8 mouse cellular contexts compared by ENCODE assay signal in the genomic region with DNA sequence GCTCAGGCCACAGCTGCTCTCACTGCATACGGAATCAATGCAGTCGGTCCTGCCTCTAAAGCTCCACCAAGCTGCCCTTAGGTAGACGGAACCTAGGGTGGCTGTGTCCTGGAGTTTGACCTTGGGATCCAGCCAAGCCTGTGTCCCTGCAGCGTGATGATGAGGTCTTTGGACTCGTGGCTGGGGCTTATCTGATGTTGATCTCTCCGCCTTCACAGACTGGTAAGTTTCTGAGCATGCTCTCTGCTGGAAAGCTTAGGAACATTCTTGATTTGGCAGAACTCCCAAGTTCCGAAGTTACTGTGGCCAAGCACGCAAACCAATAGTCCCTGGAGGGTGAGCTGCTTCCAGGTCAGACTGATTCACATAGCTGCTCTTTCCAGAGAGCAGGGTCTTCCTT. TPM values are rescaled to one million over a fixed set of nuclear protein-coding genes. Genes with fewer than 3 reads are reported as not detected.
DNase-seq lines count a peak whose midpoint lies in the region; ATAC-seq lines count a peak whose summit lies in the region.

No protein-coding gene starts in this region.

- intact Hi-C loops in gastrocnemius, postnatal 14 days (cut with DNase I; ENCODE audit: low total_unique reads) = no loop called here

- DNase-seq in frontal cortex, postnatal 36 days (ENCODE audit: low spot score in 2 of 2) = peak; percentile 19 to 22
- no peak for DNase-seq in frontal cortex, postnatal 14 days (ENCODE audit: low spot score in 2 of 2)
- peak; percentile 58 for DNase-seq in gastrocnemius, postnatal 14 days
- peak; percentile 98 for DNase-seq in kidney, adult 9 months
- DNase-seq in lung, postnatal 14 days = peak; percentile 68
- DNase-seq in neural tube, embryonic 10.5 days (ENCODE audit: extremely low spot score, low spot score) = no peak
- no peak for DNase-seq in thymus, postnatal 25 days

- no peak for ATAC-seq in monocyte, adult 5-6 weeks (replicated peaks; ENCODE audit: insufficient number of reproducible peaks, low FRiP score, low TSS enrichment, poor library complexity, severe bottlenecking)

RNA-seq across cellular contexts. Expression of gene Per2, which starts 13.1 kb away (rescaled TPM):
- total RNA-seq in gastrocnemius, postnatal 14 days (2021) = 1 to 10 TPM; 2.9 to 9.2 TPM
- total RNA-seq in monocyte, adult 5-6 weeks (2017) = 2.8 to 12.0 TPM (median 3.1 TPM) in 3 replicates

RNA-seq across cellular contexts. Expression of gene Hes6, which starts 32.2 kb away (rescaled TPM):
- 10 to 100 TPM; 13.6 to 15.2 TPM for total RNA-seq in gastrocnemius, postnatal 14 days (2021)
- 11.5 to 23.5 TPM (median 13.5 TPM) in 3 replicates for total RNA-seq in monocyte, adult 5-6 weeks (2017)

RNA-seq across cellular contexts. Expression of gene Ilkap, which starts 47.4 kb away (rescaled TPM):
- 10 to 100 TPM; 32.1 to 33.4 TPM for total RNA-seq in gastrocnemius, postnatal 14 days (2021)
- total RNA-seq in monocyte, adult 5-6 weeks (2017) = 133 to 179 TPM (median 136 TPM) in 3 replicates

RNA-seq across cellular contexts. Expression of gene Traf3ip1, which starts 48.4 kb away (rescaled TPM):
- total RNA-seq in gastrocnemius, postnatal 14 days (2021) = 1 to 10 TPM; 3.2 to 3.3 TPM
- total RNA-seq in monocyte, adult 5-6 weeks (2017) = 4.4 to 6.2 TPM (median 5.6 TPM) in 3 replicates

Comparison
In these comparisons a context has a peak if more than half of its experiments do, and no peak if none do; other contexts are left out.
1. DNase-seq: peak in frontal cortex, postnatal 36 days (2 of 2), gastrocnemius, postnatal 14 days (single experiment), kidney, adult 9 months (single experiment) and lung, postnatal 14 days (single experiment); none in frontal cortex, postnatal 14 days (0 of 2), neural tube, embryonic 10.5 days (single experiment) and thymus, postnatal 25 days (single experiment).